Mouse (Mus musculus): ENCODE measurements around the gene Ms4a15. TPM values are rescaled to one million over a fixed set of nuclear protein-coding genes. Genes with fewer than 3 reads are reported as not detected.

Gene Ms4a15
- polyA plus RNA-seq, 1 experiment, result not detected

DNA sequence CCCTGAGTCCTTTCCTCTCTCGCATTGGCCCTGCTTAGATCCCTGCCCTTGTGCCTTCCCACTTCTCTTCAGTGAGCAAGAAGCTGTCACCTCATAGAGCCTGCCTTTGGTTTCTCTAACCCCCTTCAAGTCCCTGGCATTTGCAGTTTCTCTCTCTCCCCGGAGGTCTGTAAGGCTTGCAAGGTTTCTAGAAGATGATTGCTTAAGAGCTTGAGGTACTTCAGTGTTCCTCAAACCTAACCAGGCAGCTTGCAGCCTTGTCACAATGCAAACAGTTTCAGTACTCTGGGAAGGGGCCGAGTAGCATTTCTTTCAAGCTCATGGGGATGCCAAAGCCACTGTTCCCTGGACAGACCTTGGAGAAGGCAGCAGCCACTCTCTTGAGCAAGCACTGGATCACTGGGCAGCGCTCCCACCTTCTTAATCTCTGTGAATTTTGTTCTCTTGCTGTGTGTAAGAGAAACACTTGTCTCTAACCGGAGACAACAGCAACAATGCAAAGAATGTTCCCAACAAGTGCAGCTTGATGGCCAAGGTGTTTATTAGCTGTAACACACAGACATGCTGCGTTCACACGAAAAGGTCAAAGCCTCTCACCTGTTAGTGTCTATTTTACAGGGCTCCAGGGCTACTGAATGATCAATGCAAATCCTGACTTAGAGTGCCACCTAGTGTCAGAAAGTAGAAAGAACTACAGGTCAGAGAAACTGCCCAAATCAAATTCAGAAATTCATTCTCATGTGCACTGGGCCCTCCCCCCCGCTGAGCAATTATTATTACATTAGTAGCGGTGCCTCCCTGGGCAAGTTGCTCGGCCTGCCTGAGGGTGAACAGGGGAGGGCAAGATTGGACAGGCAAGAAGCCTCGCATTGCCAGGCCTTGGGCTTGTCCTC, 33.7 kb downstream of the Ms4a15 start:
- TF ChIP-seq POLR2A (IDR thresholded peaks at IDR 0.05; ENCODE audit: insufficient read depth, low read length) (no peak), CTCF (IDR thresholded peaks at IDR 0.05; ENCODE audit: low read depth, low read length) (peak; percentile 38), EP300 (IDR thresholded peaks at IDR 0.05; ENCODE audit: insufficient read depth, low read depth, low read length) (no peak)
- no peaks in the 10 kb centered on the region for H3K4me1 ChIP-seq (ENCODE audit: control insufficient read depth, insufficient read depth, low read length)
- no peak overlapping the region for H3K4me3 ChIP-seq (ENCODE audit: low read depth, low read length)
- H3K9ac ChIP-seq (ENCODE audit: low read depth, poor library complexity, severe bottlenecking), result no peak overlapping the region
- H3K36me3 ChIP-seq (ENCODE audit: control insufficient read depth, insufficient read depth, low read length, poor library complexity, severe bottlenecking), result no peaks in the 10 kb centered on the region
- H3K27ac ChIP-seq (ENCODE audit: insufficient read depth, low read length), result no peak overlapping the region
- no peaks in the 10 kb centered on the region for H3K27me3 ChIP-seq (ENCODE audit: control insufficient read depth, insufficient read depth, low read length, poor library complexity, severe bottlenecking)
- H3K9me3 ChIP-seq (replicated peaks; ENCODE audit: control insufficient read depth, insufficient read depth, low read length, poor library complexity, severe bottlenecking), result no peaks in the 10 kb centered on the region

DNA sequence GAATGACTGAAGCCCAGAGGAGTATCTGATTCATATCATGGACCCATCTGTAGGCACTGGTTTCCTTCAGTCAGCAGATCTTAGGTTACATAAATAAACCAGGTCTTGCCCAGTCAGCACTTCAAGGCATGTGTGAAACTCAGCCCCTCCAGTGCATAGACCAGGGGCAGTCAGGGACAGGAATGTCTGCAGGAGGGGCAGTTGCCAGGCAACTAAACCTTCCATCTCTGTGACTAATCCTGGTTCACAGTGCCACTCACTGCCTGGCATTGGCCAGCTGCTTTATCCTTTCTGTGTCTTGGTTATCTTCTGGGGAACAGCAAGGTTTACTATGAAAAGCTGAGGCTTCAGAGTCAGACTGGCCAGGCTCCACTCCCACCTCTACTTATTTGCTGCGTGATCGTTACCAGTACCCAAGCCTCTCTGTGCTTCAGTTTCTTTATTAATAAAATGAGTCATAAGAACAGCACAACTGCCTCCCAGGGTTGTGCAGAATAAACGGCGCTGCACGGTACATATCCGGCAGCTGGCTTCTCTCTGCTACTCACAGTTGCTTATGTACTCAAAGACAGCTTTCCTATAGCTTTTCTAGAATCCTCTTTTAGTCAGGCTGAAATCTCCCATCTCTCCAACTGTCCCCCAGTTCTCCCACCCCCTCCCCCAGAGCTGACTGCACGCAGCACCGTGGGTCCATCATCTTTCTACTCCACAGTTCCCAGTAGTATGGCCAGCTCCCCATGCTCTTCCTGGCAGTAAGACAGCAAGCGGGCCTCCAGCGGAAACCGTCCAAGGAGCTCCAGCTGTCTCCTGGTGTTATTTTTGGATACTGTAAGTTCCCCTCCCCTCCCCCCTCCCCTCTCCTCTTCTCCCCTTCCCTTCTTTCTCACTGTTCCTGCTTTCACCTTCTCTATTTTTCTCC, 40.8 kb downstream of the Ms4a15 start:
- Histone ChIP-seq H3K4me1 (ENCODE audit: control insufficient read depth, insufficient read depth, low read length) (no peaks in the 10 kb centered on the region), H3K9ac (ENCODE audit: low read depth, poor library complexity, severe bottlenecking) (no peak overlapping the region), H3K27ac (ENCODE audit: insufficient read depth, low read length) (no peak overlapping the region), H3K36me3 (ENCODE audit: control insufficient read depth, insufficient read depth, low read length, poor library complexity, severe bottlenecking) (no peaks in the 10 kb centered on the region; the same call in 1 of the 2 replicates), H3K4me3 (ENCODE audit: low read depth, low read length) (no peak overlapping the region), H3K27me3 (ENCODE audit: control insufficient read depth, insufficient read depth, low read length, poor library complexity, severe bottlenecking) (no peaks in the 10 kb centered on the region), H3K9me3 (replicated peaks; ENCODE audit: control insufficient read depth, insufficient read depth, low read length, poor library complexity, severe bottlenecking) (no peaks in the 10 kb centered on the region)
- TF ChIP-seq EP300 (IDR thresholded peaks at IDR 0.05; ENCODE audit: insufficient read depth, low read depth, low read length) (no peak), CTCF (IDR thresholded peaks at IDR 0.05; ENCODE audit: low read depth, low read length) (no peak), POLR2A (IDR thresholded peaks at IDR 0.05; ENCODE audit: insufficient read depth, low read length) (no peak)

DNA sequence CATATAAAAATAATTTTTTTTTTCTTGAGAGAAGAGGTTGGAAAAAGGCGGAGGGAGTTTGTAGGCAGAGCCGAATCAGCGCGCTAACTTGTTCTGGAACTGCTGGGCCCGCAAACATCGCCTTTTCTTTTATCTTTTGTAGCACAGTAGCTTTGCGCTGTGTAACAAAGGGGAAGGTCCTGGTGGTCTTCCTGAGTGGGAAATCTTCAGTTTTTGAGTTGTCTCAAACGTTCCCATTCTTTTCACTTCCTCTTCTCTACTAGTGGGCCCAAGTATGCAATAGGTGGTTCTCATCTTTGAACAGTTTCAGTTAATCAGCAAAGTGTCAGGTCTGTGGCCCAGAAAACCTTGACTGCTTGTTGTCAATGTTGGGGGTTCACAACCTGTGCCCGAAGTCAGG, 43.5 kb downstream of the Ms4a15 start:
- Histone ChIP-seq H3K9me3 (replicated peaks; ENCODE audit: control insufficient read depth, insufficient read depth, low read length, poor library complexity, severe bottlenecking) (no peaks in the 10 kb centered on the region), H3K27me3 (ENCODE audit: control insufficient read depth, insufficient read depth, low read length, poor library complexity, severe bottlenecking) (no peaks in the 10 kb centered on the region), H3K4me3 (ENCODE audit: low read depth, low read length) (peak overlapping the region; percentile 29; the same call in 1 of the 2 replicates), H3K9ac (ENCODE audit: low read depth, poor library complexity, severe bottlenecking) (peak overlapping the region; percentile 47), H3K27ac (ENCODE audit: insufficient read depth, low read length) (no peak overlapping the region; the same call in 1 of the 2 replicates), H3K4me1 (ENCODE audit: control insufficient read depth, insufficient read depth, low read length) (no peaks in the 10 kb centered on the region), H3K36me3 (ENCODE audit: control insufficient read depth, insufficient read depth, low read length, poor library complexity, severe bottlenecking) (peaks cover 20% of the 10 kb centered on the region)
- TF ChIP-seq POLR2A (IDR thresholded peaks at IDR 0.05; ENCODE audit: insufficient read depth, low read length), result no peak
- TF ChIP-seq EP300 (IDR thresholded peaks at IDR 0.05; ENCODE audit: insufficient read depth, low read depth, low read length), result no peak
- no peak for TF ChIP-seq CTCF (IDR thresholded peaks at IDR 0.05; ENCODE audit: low read depth, low read length)

DNA sequence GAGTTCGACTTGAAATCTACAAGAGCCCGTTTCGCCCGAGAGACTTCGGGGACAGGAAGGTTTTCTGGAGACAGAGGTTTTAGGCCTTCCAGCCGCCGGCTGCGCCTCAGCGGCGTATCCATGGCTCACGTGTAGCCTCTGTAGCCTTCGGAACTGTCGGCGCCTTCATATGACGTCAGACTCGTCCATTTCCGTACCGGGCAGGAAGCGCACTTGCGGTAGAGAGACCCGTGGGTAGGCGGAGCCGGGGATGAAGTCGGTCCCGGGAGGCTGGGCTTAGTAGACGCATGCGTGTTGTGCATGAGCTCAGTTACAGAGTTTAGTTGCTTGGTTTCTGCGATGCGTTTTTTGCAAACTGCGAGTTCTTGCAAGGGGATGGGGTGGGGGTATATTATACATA, 43.9 kb downstream of the Ms4a15 start, which contains the start of gene Ccdc86:
Gene Ccdc86, minus strand, starts transcription at position 155 of the 400 bp plus-strand sequence.
- H3K36me3 ChIP-seq (ENCODE audit: control insufficient read depth, insufficient read depth, low read length, poor library complexity, severe bottlenecking), result peaks cover 25% of the 10 kb centered on the region
- no peaks in the 10 kb centered on the region for H3K9me3 ChIP-seq (replicated peaks; ENCODE audit: control insufficient read depth, insufficient read depth, low read length, poor library complexity, severe bottlenecking)
- no peak for TF ChIP-seq CTCF (IDR thresholded peaks at IDR 0.05; ENCODE audit: low read depth, low read length)
- peak; percentile 30 for TF ChIP-seq POLR2A (IDR thresholded peaks at IDR 0.05; ENCODE audit: insufficient read depth, low read length)
- peak within 1 kb of the TSS; percentile 97 for H3K9ac ChIP-seq (ENCODE audit: low read depth, poor library complexity, severe bottlenecking)
- no peaks in the 10 kb centered on the region for H3K4me1 ChIP-seq (ENCODE audit: control insufficient read depth, insufficient read depth, low read length)
- H3K4me3 ChIP-seq (ENCODE audit: low read depth, low read length), result peak within 1 kb of the TSS; percentile 94
- no peak within 1 kb of the TSS; the same call in 1 of the 2 replicates for H3K27ac ChIP-seq (ENCODE audit: insufficient read depth, low read length)
- H3K27me3 ChIP-seq (ENCODE audit: control insufficient read depth, insufficient read depth, low read length, poor library complexity, severe bottlenecking), result no peaks in the 10 kb centered on the region

DNA sequence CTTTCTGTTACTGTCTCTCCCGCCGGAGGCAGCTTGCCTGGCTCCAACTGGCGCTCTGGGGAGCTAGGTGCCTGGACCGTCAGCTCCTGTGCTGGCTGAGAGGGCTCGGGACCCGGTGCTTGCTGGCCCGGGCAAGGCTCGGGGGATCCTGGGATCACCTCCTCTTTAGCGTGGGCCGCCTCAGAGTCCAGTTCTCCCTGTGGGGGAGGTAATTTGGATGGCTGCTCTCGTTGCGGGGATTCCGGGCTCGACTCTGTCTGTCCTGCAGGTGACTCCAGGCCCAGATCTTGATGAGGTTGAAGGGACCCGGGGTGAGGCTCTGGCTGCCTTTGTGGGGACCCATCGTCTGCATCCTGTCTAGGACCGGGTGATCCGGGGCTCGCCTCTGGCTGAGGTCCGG, 44.6 kb downstream of the Ms4a15 start:
- H3K36me3 ChIP-seq (ENCODE audit: control insufficient read depth, insufficient read depth, low read length, poor library complexity, severe bottlenecking), result peaks cover 31% of the 10 kb centered on the region
- peak overlapping the region; percentile 94 for H3K4me3 ChIP-seq (ENCODE audit: low read depth, low read length)
- no peak for TF ChIP-seq EP300 (IDR thresholded peaks at IDR 0.05; ENCODE audit: insufficient read depth, low read depth, low read length)
- TF ChIP-seq CTCF (IDR thresholded peaks at IDR 0.05; ENCODE audit: low read depth, low read length), result no peak
- TF ChIP-seq POLR2A (IDR thresholded peaks at IDR 0.05; ENCODE audit: insufficient read depth, low read length), result no peak
- H3K4me1 ChIP-seq (ENCODE audit: control insufficient read depth, insufficient read depth, low read length), result no peaks in the 10 kb centered on the region
- no peak overlapping the region for H3K27ac ChIP-seq (ENCODE audit: insufficient read depth, low read length)
- peak overlapping the region; percentile 97 for H3K9ac ChIP-seq (ENCODE audit: low read depth, poor library complexity, severe bottlenecking)
- no peaks in the 10 kb centered on the region for H3K27me3 ChIP-seq (ENCODE audit: control insufficient read depth, insufficient read depth, low read length, poor library complexity, severe bottlenecking)
- H3K9me3 ChIP-seq (replicated peaks; ENCODE audit: control insufficient read depth, insufficient read depth, low read length, poor library complexity, severe bottlenecking), result no peaks in the 10 kb centered on the region

Measured in ES-Bruce4 (cell line).